Mouse (Mus musculus): ENCODE results near the gene Arpc1a.
"Not testable (repeated sequence)": the region's sequence is repeated elsewhere in the genome, so short reads cannot be mapped to it uniquely, and the experiment has no call there.

The Arpc1a gene

GRCm38 (mm10) chr5:145105694-145106275 lies 22.2 kb downstream of the Arpc1a start:
- no peak for DNase-seq

GRCm38 (mm10) chr5:145110401-145110800 lies 26.8 kb downstream of the Arpc1a start:
- DNase-seq = no peak

GRCm38 (mm10) chr5:145112566-145112965 lies 28.9 kb downstream of the Arpc1a start:
- DNase-seq = no peak

DNA sequence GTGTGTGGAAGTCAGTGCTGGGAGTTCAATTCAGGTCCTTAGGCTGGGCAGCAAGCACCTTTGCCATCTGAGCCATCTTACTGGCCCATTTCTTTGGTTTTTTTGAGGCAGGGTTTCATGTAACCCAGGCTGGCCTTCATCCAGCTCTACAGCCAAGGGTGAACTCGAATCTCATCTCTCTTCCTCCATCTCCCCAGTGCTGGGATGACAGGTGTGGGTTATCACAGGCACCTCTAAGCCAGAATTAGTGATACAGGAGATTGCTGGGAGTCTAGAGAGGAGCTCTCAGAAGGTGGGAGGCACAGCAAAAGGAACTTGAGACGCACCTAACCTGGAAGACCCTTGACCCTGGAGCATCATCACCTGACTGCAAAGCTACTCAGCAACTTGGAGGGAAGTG lies 29.8 kb downstream of the Arpc1a start:
- no peak for DNase-seq

DNA sequence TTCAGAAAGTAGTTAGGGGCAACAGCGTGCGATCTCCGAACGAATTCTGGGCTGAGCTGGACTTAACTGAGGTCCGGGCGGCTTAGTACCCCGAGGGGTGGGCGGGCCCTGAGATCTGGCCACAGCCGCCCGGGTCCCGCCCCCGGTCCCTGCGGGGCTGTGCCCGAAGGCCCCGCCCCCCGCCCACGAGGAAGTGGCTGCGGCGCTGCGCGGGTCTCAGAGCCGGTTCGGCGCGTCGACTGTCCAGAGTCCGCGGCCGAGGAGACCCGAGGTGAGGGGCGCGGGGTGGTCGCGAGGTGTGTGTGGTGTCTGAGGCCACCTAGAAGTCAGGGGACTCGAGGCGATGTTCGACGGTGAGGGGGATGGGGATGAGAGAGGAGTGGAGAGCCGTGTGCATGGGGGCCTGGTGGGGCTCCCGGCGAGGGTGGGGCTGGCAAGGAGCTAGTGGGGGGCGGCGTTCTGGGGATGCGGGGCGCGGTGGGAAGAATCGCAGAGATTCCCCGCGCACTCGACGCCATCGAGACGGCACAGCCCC lies 30.5 kb downstream of the Arpc1a start, which contains the start of gene Arpc1b:
Arpc1b (plus strand) TSS at position 145 of the 535 bp plus-strand sequence.
- peak; percentile 90 for DNase-seq

- DNase-seq = peak; percentile 82
Observed at GRCm38 (mm10) chr5:145114606-145115473, 31.2 kb downstream of the Arpc1a start.

DNA sequence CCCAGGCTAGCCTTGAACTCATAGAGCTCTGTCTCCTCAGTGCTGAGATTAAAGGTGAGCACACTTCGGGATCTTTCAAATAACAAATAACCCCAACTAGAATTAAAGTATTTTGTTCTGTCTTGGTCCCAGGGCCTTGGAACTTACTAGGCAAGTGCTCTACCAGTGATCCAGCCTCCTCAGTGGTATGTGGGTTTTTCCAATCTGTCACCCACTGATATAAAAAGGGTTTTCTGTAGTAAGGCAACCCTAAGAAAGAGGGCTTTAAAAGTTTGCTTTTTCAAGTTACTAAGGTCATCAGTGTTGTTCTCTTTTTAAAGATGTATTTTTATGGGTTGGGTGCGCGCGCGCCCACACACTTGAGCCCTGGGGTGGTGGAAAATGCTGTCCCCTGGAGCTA lies 32.1 kb downstream of the Arpc1a start:
- DNase-seq = no peak

DNA sequence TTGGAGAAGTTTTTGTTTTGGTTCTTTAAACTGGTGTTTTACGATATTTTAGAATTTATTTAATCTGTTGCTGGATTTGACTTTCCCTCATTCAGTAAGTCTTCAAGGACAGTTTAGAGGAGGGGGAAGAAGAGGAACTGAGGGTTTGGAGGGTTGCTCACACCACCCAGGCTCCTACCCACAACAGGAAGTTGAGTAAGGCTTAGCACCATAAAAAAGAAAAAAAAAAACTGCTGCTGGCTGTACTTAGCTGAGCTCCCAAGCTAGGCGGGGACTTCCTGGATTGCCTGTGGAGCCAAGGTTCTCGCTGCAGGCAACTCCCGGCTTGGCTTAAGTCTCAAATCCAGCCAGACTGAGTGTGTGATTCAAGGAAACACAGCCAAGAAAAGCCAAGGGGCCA lies 32.7 kb downstream of the Arpc1a start:
- DNase-seq = peak; percentile 81

GRCm38 (mm10) chr5:145116916-145117315 lies 33.3 kb downstream of the Arpc1a start:
- peak; percentile 81 for DNase-seq

DNA sequence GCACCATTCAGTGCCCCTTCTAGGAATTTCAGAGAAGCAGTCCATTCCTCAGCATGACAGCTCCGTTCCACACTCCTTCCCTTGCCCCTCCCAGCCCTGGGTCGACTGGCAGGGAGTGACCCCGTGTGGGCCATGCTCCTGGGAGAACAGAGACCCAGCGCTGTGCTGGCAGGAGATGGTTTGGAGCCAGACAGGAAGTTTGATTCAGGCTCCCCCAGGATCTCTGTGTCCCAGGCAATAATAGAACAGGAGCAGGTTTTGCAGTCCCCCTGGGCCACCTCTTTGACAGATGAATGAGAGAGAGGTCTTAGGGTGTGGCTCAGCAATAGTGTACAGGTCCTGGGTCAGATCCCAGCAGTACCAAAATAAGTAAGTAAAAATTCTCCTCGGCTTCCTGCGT lies 34.4 kb downstream of the Arpc1a start:
- peak; percentile 37 for DNase-seq

GRCm38 (mm10) chr5:145118461-145118860 lies 34.8 kb downstream of the Arpc1a start:
- no peak for DNase-seq

DNA sequence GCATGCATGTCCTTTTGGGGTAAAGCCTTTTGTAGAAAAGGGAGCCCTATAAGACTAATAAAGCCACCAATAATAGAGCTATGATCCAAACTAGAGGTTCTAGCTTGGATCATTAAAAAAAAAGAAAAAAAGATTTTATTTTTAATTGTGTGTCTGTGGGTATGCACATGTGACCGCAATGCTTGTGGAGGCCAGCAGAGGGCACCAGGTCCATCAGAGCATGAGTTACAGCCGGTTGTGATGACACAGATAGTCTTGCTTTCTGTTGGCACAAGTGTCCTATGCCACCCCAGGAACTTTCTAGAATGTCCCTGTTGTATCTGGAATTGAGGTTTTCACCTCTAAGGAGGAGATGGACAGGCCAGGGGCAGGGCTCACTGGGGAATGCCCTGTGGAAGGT lies 35.8 kb downstream of the Arpc1a start:
- no peak for DNase-seq

DNA sequence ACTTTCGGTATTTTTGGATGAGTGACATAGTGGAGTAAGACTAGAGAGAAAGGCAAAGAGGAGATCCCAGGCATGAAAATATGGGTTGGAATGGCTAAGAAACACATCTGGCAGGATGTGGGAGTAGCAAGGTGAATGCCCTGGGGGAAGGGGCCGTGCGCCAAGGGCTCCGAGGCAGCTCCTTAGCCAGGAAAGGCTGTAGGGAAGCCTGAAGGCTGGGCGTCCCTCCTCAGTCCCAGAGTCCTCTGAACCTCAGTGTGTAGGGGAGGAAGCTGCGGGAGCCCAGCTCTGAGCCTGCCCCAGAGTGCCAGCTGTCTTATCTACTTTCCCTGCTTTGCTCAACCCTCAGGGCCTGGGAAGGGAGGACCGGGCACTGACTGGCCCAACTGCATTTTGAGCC lies 37.3 kb downstream of the Arpc1a start:
- DNase-seq = no peak

GRCm38 (mm10) chr5:145123396-145123795 lies 39.8 kb downstream of the Arpc1a start:
- peak; percentile 5 for DNase-seq

- no peak for DNase-seq
Observed at GRCm38 (mm10) chr5:145126580-145126979, 43.0 kb downstream of the Arpc1a start.

DNA sequence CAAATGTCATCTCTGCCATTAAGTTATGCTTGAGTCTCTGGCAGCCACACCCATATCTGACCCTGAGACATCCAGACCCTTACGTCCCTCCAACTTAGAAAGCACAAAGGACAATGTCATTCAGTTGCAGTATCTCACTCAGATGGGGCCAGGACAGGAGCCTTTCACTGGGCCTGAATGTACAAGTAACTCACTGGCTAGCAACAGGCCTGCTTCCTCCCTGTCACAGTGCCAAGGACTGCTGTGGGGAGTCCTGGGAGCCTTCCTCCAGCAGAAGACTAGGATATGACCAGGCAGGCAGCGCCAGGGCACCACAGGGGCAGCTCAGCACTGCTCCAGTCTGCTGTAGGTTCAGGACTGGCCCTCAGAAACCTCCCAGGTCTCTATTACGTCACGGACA lies 45.5 kb downstream of the Arpc1a start:
- peak; percentile 54 for DNase-seq

DNA sequence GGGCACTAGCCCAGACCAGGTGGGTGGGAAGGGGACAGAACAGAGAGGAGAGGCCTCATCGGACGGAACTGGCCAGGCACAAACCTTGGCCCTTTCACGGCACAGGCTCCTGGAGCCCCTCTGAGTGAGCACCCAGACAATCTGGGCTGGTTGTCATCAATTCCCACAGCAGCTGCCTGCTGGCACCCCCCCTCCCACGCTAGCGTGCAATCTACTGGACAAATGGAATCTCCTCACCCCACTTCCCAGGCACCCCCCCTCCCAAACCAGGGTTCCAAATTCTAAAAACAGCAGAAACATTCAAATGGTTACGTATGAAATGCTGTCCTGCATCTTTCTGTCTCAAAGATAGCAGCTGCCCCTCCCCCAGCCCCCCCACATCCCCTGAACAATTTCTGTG lies 46.1 kb downstream of the Arpc1a start:
- DNase-seq = not testable (repeated sequence)

- DNase-seq = no peak
Observed at GRCm38 (mm10) chr5:145130191-145130590, 46.6 kb downstream of the Arpc1a start.

- DNase-seq = no peak
Observed at GRCm38 (mm10) chr5:145130995-145131394, 47.4 kb downstream of the Arpc1a start.

DNA sequence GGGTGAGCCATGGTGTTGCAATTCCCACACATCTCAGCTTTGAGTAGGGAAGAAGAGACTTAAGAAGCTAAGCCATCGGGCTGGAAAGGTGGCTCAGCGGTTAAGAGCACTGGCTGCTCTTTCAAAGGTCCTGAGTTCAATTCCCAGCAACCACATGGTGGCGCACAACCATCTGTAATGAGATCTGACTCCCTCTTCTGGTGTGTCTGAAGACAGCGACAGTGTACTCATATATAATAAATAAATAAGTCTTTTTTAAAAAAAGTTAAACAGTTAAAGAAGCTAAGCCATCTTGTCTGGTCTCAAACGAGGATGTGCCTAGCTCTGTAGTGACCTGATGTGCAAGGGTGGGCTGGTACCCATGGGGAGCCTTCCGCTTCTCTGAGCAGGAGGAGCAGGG lies 49.6 kb downstream of the Arpc1a start:
- DNase-seq = not testable (repeated sequence)

DNA sequence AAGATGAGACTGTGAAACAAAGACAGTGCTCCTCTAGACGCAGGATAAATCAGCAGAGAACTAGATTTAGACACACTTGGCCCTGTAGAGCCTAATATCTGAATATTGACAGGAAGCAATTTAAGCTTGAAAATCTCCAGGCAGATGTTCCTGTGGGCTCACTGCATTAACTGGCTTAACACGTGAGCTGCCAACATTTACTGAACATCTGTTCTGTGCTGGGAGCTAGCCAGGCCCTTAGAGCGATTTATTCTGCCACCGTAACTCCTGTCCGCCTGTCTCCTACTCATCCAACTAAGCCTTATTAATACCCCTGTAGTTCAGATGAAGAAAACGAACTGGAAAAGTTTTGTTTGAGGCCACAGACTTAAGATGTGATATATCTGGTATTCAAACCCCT lies 55.2 kb downstream of the Arpc1a start:
- DNase-seq = no peak

DNA sequence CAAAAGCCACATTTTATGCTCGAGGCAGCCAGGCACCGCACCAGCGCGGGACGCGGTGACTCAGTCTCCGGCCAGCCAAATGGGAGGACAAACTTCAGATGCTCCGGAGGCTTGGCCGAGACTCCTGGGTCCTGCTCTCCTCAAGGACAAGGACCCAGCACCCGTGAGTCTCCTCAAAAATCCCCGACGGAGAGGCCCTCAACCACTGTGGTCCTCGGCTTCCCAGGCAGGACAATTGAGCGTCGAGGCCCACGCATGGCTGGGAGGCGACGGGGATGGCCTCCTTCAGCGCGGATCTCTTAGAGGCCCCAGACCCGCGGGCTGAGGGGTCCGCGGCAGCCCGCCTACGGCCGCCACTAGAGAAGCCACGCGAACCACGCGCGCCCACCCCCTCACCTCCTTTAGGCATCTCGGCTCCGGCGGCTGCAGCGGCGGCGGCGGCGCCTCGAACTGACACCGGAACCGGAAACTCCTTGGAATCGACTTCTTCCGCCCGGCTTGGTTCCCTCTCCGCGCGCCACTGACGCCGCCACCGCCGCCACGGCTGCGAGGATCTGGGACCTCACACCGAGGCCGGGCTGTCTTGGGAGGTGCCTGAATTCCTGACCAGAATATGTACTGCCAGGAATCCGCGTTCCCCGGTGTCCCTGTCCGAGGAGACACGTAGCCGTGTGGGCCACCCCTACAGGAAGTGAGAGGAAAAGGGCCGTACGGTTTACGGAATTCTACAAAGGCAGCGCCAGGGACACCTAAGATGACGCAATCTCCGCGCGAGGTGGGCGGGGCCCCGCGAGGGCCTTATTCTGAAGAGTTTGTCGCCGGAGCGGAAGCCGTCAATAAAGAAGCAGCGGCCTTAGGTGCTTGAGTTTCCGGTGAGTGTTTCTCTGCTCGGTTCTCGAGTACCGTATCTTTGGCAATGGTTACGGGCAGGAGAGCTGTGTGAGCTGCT lies 56.2 kb downstream of the Arpc1a start, which contains the start of the genes Pdap1 and Bud31:
Pdap1 (minus strand) TSS at position 668 of the 949 bp plus-strand sequence.
Bud31 (plus strand) TSS at position 792 of the 949 bp plus-strand sequence.
- DNase-seq = peak; percentile 96

DNA sequence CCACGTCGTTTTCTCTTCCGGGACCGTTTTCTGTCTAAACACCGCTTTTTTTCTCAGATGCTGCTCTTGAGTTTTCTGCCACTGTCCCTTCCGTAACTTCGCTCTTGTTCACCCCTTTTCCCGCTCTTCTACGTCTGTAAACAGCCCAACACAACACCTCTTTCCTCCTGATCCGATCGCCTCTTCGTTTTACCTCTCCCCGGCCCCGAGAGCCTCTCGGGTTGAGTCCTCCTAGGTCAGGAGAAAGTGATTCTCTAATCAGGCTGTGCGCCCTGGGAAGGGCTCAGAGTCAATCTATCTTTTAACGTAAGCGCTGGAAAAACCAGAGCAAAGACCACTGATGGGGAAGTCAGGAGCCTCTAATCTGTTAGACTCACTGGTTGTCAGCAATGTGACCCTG lies 57.0 kb downstream of the Arpc1a start:
- peak; percentile 28 for DNase-seq

Measured in kidney, postnatal 10 days (tissue).